Mouse (Mus musculus): ENCODE measurements around the gene Foxo1. TPM values are rescaled to one million over a fixed set of nuclear protein-coding genes. Genes with fewer than 3 reads are reported as not detected.

Gene Foxo1
- total and polyA plus RNA-seq, 3 experiments: 0.31 to 2.5 TPM; not detected in 1

DNA sequence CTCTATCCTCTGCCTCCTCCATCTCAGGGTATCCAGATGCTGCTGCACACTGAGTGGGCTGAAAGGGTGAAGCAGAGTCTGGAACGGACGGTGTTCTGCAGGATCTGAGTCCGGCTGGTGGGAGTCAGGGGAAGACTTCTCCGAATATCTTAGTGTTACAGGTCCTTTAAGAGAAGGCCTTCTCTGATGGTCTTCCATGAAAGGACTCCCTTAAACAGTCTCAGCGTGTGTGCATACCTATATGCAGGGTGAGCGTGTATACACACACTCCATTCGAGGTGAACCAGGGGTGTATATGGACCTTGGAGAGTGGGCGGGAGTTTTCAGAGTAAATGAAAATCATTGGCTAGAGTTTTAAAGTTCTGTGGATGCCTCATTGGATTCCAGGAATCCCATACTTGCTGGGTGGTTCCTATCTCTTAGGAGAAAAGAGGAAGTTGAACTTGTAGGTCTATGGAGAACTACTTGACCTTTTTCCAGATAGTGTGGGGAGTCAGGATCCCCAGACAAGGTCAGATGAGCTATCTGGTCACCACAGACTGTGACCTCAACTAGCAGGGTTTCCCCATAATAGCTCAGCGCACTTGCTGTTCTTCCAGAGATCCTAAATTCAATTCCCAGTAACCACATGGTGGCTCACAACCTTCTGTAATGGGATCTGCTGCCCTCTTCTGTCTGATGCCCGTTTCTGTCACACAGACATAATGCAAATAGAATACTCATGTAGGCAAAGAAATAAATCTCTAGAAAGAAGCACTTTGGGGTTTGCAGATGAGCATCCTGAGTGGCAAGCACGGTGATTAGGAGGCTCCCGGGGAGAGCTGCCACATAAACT, 21.9 kb upstream of the Foxo1 start:
- no peaks in the 10 kb centered on the region for H3K9me3 ChIP-seq (replicated peaks; ENCODE audit: insufficient read depth, low read length)
- DNase-seq (ENCODE audit: low read depth, low spot score): peak; percentile 66
- H3K4me1 ChIP-seq (ENCODE audit: control insufficient read depth in 1 of 2, insufficient read depth in 2 of 2, low read length in 2 of 2): peaks cover 3 to 20% of the 10 kb centered on the region in 2 experiments; a peak in 3 of 4 replicates
- TF ChIP-seq USF2 (IDR thresholded peaks at IDR 0.05; ENCODE audit: borderline replicate concordance in 1 of 2, insufficient read depth in 1 of 2, low read depth in 1 of 2, low read length in 2 of 2): no peak
- TF ChIP-seq GATA1 (IDR thresholded peaks at IDR 0.05; ENCODE audit: low read depth, low read length): peak; percentile 41; the same call in 1 of the 2 replicates
- no peak for TF ChIP-seq CHD2 (IDR thresholded peaks at IDR 0.05; ENCODE audit: low read length)
- TF ChIP-seq TAL1 (IDR thresholded peaks at IDR 0.05; ENCODE audit: low read length): peak; percentile 41
- TF ChIP-seq HCFC1 (IDR thresholded peaks at IDR 0.05; ENCODE audit: low read depth, low read length): no peak
- no peak for TF ChIP-seq GABPA (IDR thresholded peaks at IDR 0.05; ENCODE audit: low read depth, low read length)
- TF ChIP-seq ETS1 (IDR thresholded peaks at IDR 0.05; ENCODE audit: low read depth, low read length): no peak
- no peak for TF ChIP-seq POLR2A (IDR thresholded peaks at IDR 0.05; ENCODE audit: control insufficient read depth in 1 of 2, insufficient read depth in 1 of 2, low read depth in 1 of 2, low read length in 2 of 2, poor library complexity in 1 of 2)
- no peak for TF ChIP-seq ZC3H11A (IDR thresholded peaks at IDR 0.05; ENCODE audit: low read depth, low read length)
- TF ChIP-seq MAX (IDR thresholded peaks at IDR 0.05; ENCODE audit: low read length): no peak
- TF ChIP-seq ZMIZ1 (IDR thresholded peaks at IDR 0.05; ENCODE audit: low read depth, low read length): no peak
- TF ChIP-seq ZNF384 (IDR thresholded peaks at IDR 0.05; ENCODE audit: low read depth, low read length): no peak
- TF ChIP-seq ELF1 (IDR thresholded peaks at IDR 0.05; ENCODE audit: low read depth, low read length): no peak
- 0 out of 2 replicates have a peak, but pooled peaks have one; percentile 4 for TF ChIP-seq SMC3 (IDR thresholded peaks at IDR 0.05; ENCODE audit: low read depth, low read length)
- TF ChIP-seq RAD21 (IDR thresholded peaks at IDR 0.05; ENCODE audit: low read depth, low read length): peak; percentile 3
- no peak for TF ChIP-seq NRF1 (IDR thresholded peaks at IDR 0.05; ENCODE audit: insufficient read depth, low read depth, low read length, poor library complexity, severe bottlenecking)
- no peak for TF ChIP-seq RCOR1 (IDR thresholded peaks at IDR 0.05; ENCODE audit: low read depth, low read length)
- peak in 1 of 2 experiments; percentile 45; a peak in 2 of 4 replicates for TF ChIP-seq EP300 (IDR thresholded peaks at IDR 0.05; ENCODE audit: low read depth in 1 of 2, low read length in 2 of 2)
- TF ChIP-seq CTCF (IDR thresholded peaks at IDR 0.05 in 2 of 3, conservative IDR thresholded peaks at IDR 0.05 in 1 of 3; ENCODE audit: control insufficient read depth in 1 of 3, insufficient read depth in 1 of 3, low read depth in 2 of 3, low read length in 3 of 3, poor library complexity in 1 of 3, severe bottlenecking in 1 of 3): peak in 2 of 3 experiments; percentile 10 to 38; a peak in 2 of 6 replicates
- TF ChIP-seq MYB (IDR thresholded peaks at IDR 0.05; ENCODE audit: low read depth, low read length): no peak
- no peak overlapping the region for H3K9ac ChIP-seq (ENCODE audit: control insufficient read depth, low read depth, low read length, poor library complexity, severe bottlenecking)
- no peak overlapping the region for H3K4me3 ChIP-seq (ENCODE audit: control insufficient read depth in 1 of 2, insufficient read depth in 1 of 2, low read depth in 2 of 2, low read length in 2 of 2)
- H3K79me2 ChIP-seq (ENCODE audit: control insufficient read depth, insufficient read depth, low read length, poor library complexity): no peaks in the 10 kb centered on the region
- no peaks in the 10 kb centered on the region for H3K27me3 ChIP-seq (ENCODE audit: control insufficient read depth in 1 of 2, insufficient read depth in 2 of 2, low read length in 2 of 2)
- no peak overlapping the region for H3K27ac ChIP-seq (ENCODE audit: control insufficient read depth, low read depth, low read length)
- H3K36me3 ChIP-seq (ENCODE audit: control insufficient read depth in 1 of 2, insufficient read depth in 2 of 2, low read length in 2 of 2): peaks cover 0 to 14% of the 10 kb centered on the region in 2 experiments; a peak in 2 of 4 replicates
